Mouse (Mus musculus): Measurements from ENCODE around the gene Gzmm. TPM values are rescaled to one million over a fixed set of nuclear protein-coding genes. Genes with fewer than 3 reads are reported as not detected.
A peak's percentile ranks its signal among the peaks of the same experiment; 100 is the strongest.

Gzmm gene
- polyA plus RNA-seq, 2 experiments: 0.66 to 1.1 TPM

GRCm38 (mm10) chr10:79703541-79703940, 14.7 kb downstream of the Gzmm start:
- Histone ChIP-seq H3K4me3 (replicated peaks; ENCODE audit: low read length) (peak overlapping the region; percentile 84), H3K27me3 (ENCODE audit: control insufficient read depth, insufficient read depth, low read length) (no peaks in the 10 kb centered on the region), H3K4me1 (ENCODE audit: control insufficient read depth, insufficient read depth, low read length) (peaks cover 15% of the 10 kb centered on the region), H3K9me3 (ENCODE audit: control insufficient read depth, low read length) (no peaks in the 10 kb centered on the region), H3K27ac (replicated peaks; ENCODE audit: low read depth, low read length) (no peak overlapping the region), H3K36me3 (ENCODE audit: control insufficient read depth, insufficient read depth, low read length) (peaks cover 14% of the 10 kb centered on the region), H3K9ac (ENCODE audit: low read depth, low read length, severe bottlenecking) (peak overlapping the region; percentile 75), H3K4me2 (replicated peaks; ENCODE audit: low read depth, low read length, severe bottlenecking) (peak overlapping the region; percentile 95)
- WGBS: 71% methylated on average over 10 of the region's 10 CpGs
- no peak for TF ChIP-seq POLR2A (IDR thresholded peaks at IDR 0.05; ENCODE audit: borderline replicate concordance, extremely low read depth, insufficient read depth, insufficient read length)
- ATAC-seq (ENCODE audit: low FRiP score, low read depth): no peak
- no peak for DNase-seq (ENCODE audit: low spot score)

- DNase-seq (ENCODE audit: low spot score) (peak; percentile 99), ATAC-seq (ENCODE audit: low FRiP score, low read depth) (peak; percentile 94)
- H3K27ac ChIP-seq (replicated peaks; ENCODE audit: low read depth, low read length): peak within 1 kb of the TSS; percentile 77
- peak within 1 kb of the TSS; percentile 84 for H3K4me3 ChIP-seq (replicated peaks; ENCODE audit: low read length)
- peak within 1 kb of the TSS; percentile 95 for H3K4me2 ChIP-seq (replicated peaks; ENCODE audit: low read depth, low read length, severe bottlenecking)
- no peaks in the 10 kb centered on the region for H3K9me3 ChIP-seq (ENCODE audit: control insufficient read depth, low read length)
- under 1% methylated on average over 40 of the region's 65 CpGs for WGBS
- H3K9ac ChIP-seq (ENCODE audit: low read depth, low read length, severe bottlenecking): peak within 1 kb of the TSS; percentile 75
- no peaks in the 10 kb centered on the region for H3K27me3 ChIP-seq (ENCODE audit: control insufficient read depth, insufficient read depth, low read length)
- peak; percentile 90; the same call in 1 of the 2 replicates for TF ChIP-seq POLR2A (IDR thresholded peaks at IDR 0.05; ENCODE audit: borderline replicate concordance, extremely low read depth, insufficient read depth, insufficient read length)
- peaks cover 15% of the 10 kb centered on the region for H3K4me1 ChIP-seq (ENCODE audit: control insufficient read depth, insufficient read depth, low read length)
- peaks cover 21% of the 10 kb centered on the region for H3K36me3 ChIP-seq (ENCODE audit: control insufficient read depth, insufficient read depth, low read length)
These were observed 15.5 kb downstream of the Gzmm start, which contains the start of gene Bsg for GRCm38 (mm10) chr10:79704065-79704969. Bsg (plus strand) TSS chr10:79704491.

GRCm38 (mm10) chr10:79704970-79705360, 16.1 kb downstream of the Gzmm start:
- no peak for ATAC-seq (ENCODE audit: low FRiP score, low read depth)
- 5% methylated on average over 10 of the region's 10 CpGs for WGBS

GRCm38 (mm10) chr10:79705951-79706350, 17.1 kb downstream of the Gzmm start:
- Histone ChIP-seq H3K36me3 (ENCODE audit: control insufficient read depth, insufficient read depth, low read length) (peaks cover 38% of the 10 kb centered on the region), H3K27me3 (ENCODE audit: control insufficient read depth, insufficient read depth, low read length) (no peaks in the 10 kb centered on the region), H3K9ac (ENCODE audit: low read depth, low read length, severe bottlenecking) (peak overlapping the region; percentile 75), H3K27ac (replicated peaks; ENCODE audit: low read depth, low read length) (no peak overlapping the region), H3K4me3 (replicated peaks; ENCODE audit: low read length) (peak overlapping the region; percentile 84; the same call in 1 of the 2 replicates), H3K9me3 (ENCODE audit: control insufficient read depth, low read length) (no peaks in the 10 kb centered on the region), H3K4me2 (replicated peaks; ENCODE audit: low read depth, low read length, severe bottlenecking) (peak overlapping the region; percentile 95), H3K4me1 (ENCODE audit: control insufficient read depth, insufficient read depth, low read length) (peaks cover 15% of the 10 kb centered on the region)
- no peak for DNase-seq (ENCODE audit: low spot score)
- ATAC-seq (ENCODE audit: low FRiP score, low read depth): no peak
- 78% methylated on average over 5 of the region's 5 CpGs for WGBS
- TF ChIP-seq POLR2A (IDR thresholded peaks at IDR 0.05; ENCODE audit: borderline replicate concordance, extremely low read depth, insufficient read depth, insufficient read length): no peak

More at GRCm38 (mm10) chr10:79704970-79705360, 16.1 kb downstream of the Gzmm start:
- Histone ChIP-seq H3K9me3 (ENCODE audit: control insufficient read depth, low read length) (no peaks in the 10 kb centered on the region), H3K27me3 (ENCODE audit: control insufficient read depth, insufficient read depth, low read length) (no peaks in the 10 kb centered on the region), H3K4me2 (replicated peaks; ENCODE audit: low read depth, low read length, severe bottlenecking) (peak overlapping the region; percentile 95), H3K4me1 (ENCODE audit: control insufficient read depth, insufficient read depth, low read length) (peaks cover 15% of the 10 kb centered on the region), H3K36me3 (ENCODE audit: control insufficient read depth, insufficient read depth, low read length) (peaks cover 28% of the 10 kb centered on the region), H3K9ac (ENCODE audit: low read depth, low read length, severe bottlenecking) (peak overlapping the region; percentile 75), H3K4me3 (replicated peaks; ENCODE audit: low read length) (peak overlapping the region; percentile 84), H3K27ac (replicated peaks; ENCODE audit: low read depth, low read length) (peak overlapping the region; percentile 77; the same call in 1 of the 2 replicates)
- DNase-seq (ENCODE audit: low spot score): no peak
- no peak for TF ChIP-seq POLR2A (IDR thresholded peaks at IDR 0.05; ENCODE audit: borderline replicate concordance, extremely low read depth, insufficient read depth, insufficient read length)

GRCm38 (mm10) chr10:79706406-79707094, 17.7 kb downstream of the Gzmm start:
- H3K4me3 ChIP-seq (replicated peaks; ENCODE audit: low read length): no peak overlapping the region; the same call in 1 of the 2 replicates
- WGBS: 78% methylated on average over 5 of the region's 5 CpGs

More at GRCm38 (mm10) chr10:79706406-79707094, 17.7 kb downstream of the Gzmm start:
- H3K27me3 ChIP-seq (ENCODE audit: control insufficient read depth, insufficient read depth, low read length): no peaks in the 10 kb centered on the region
- no peak overlapping the region for H3K27ac ChIP-seq (replicated peaks; ENCODE audit: low read depth, low read length)
- peak overlapping the region; percentile 95 for H3K4me2 ChIP-seq (replicated peaks; ENCODE audit: low read depth, low read length, severe bottlenecking)
- no peak for DNase-seq (ENCODE audit: low spot score)
- no peak for ATAC-seq (ENCODE audit: low FRiP score, low read depth)
- H3K36me3 ChIP-seq (ENCODE audit: control insufficient read depth, insufficient read depth, low read length): peaks cover 44% of the 10 kb centered on the region
- H3K4me1 ChIP-seq (ENCODE audit: control insufficient read depth, insufficient read depth, low read length): peaks cover 15% of the 10 kb centered on the region
- no peak for TF ChIP-seq POLR2A (IDR thresholded peaks at IDR 0.05; ENCODE audit: borderline replicate concordance, extremely low read depth, insufficient read depth, insufficient read length)
- H3K9ac ChIP-seq (ENCODE audit: low read depth, low read length, severe bottlenecking): peak overlapping the region; percentile 75; the same call in 1 of the 2 replicates
- H3K9me3 ChIP-seq (ENCODE audit: control insufficient read depth, low read length): no peaks in the 10 kb centered on the region

Data from limb, embryonic 14.5 days (tissue).